Mouse (Mus musculus) right cerebral cortex, postnatal 10 days (tissue): ENCODE data around the gene 2310034G01Rik.

Source experiments
- DNase-seq, 2 experiments: peaks; one replicate each; pipeline ENCODE4 v3.0.0; 2021; ENCODE audit warnings: low spot score in 2 of 2

Gene 2310034G01Rik

GRCm38 (mm10) chr19:46300294-46301045 is 49.6 kb downstream of the 2310034G01Rik start:
- peak in 1 of 2 experiments; percentile 15 for DNase-seq
